Comparison of ENCODE assay signal across 11 mouse cellular contexts in genomic region chr7:132573205-132573604, GRCm38 (mm10). TPM values are rescaled to one million over a fixed set of nuclear protein-coding genes. Genes with fewer than 3 reads are reported as not detected.
A peak's percentile ranks its signal among the peaks of the same experiment; 100 is the strongest.
DNase-seq lines count a peak whose midpoint lies in the region; ATAC-seq and TF ChIP-seq lines count a peak whose summit lies in the region.
"Had no signal": no experiment of that assay in that cellular context is flagged by ENCODE, and none has a peak within 500 bp of the region (broad histone marks: within the 10 kb centered on the region; RNA-seq: fewer than 3 reads in every experiment).

No protein-coding gene starts in this region.

- H3K9me3 ChIP-seq in lung, postnatal 0 days (ENCODE audit: low read length), result no peaks in the 10 kb centered on the region
- no peaks in the 10 kb centered on the region for H3K9me3 ChIP-seq in intestine, embryonic 14.5 days (ENCODE audit: control insufficient read depth, low read length)
- H3K9me3 ChIP-seq in neural tube, embryonic 15.5 days (replicated peaks), result no peaks in the 10 kb centered on the region
- H3K9me3 ChIP-seq: stomach, embryonic 15.5 days had no signal

- ATAC-seq in lung, postnatal 0 days, result no peak
- no peak for ATAC-seq in intestine, embryonic 14.5 days (replicated peaks; ENCODE audit: low FRiP score, low TSS enrichment, low read depth)
- ATAC-seq in neural tube, embryonic 15.5 days (ENCODE audit: low FRiP score), result no peak

- no peak for TF ChIP-seq CTCF in gastrocnemius, adult 2 months (IDR thresholded peaks at IDR 0.05)
- no peak for TF ChIP-seq CTCF in lung, postnatal 0 days (IDR thresholded peaks at IDR 0.05)

- peak overlapping the region; percentile 3 for H3K4me3 ChIP-seq in gastrocnemius, adult 2 months
- no peak overlapping the region for H3K4me3 ChIP-seq in lung, postnatal 0 days (ENCODE audit: low read depth, low read length)
- H3K4me3 ChIP-seq in intestine, embryonic 14.5 days (ENCODE audit: low read depth, low read length), result peak overlapping the region; percentile 62
- no peak overlapping the region for H3K4me3 ChIP-seq in neural tube, embryonic 15.5 days (replicated peaks)
- H3K4me3 ChIP-seq: stomach, embryonic 15.5 days had no signal

- intact Hi-C loops in gastrocnemius, adult 2 months (cut with DNase I), result loop anchor here (10.0 kb wide), 2 partner anchors 62 to 242 kb away; partner anchors contain the start of gene Fam53b
- intact Hi-C loops in gastrocnemius, postnatal 14 days (cut with DNase I; ENCODE audit: low total_unique reads), result no loop called here
- intact Hi-C loops in left cerebral cortex, postnatal 36 days (cut with DNase I), result loop anchor here (10.0 kb wide), 1 partner anchor 242 kb away; the partner anchor contains the start of gene Fam53b

- WGBS in lung, postnatal 0 days, result 55% methylated on average over 6 of the region's 6 CpGs
- 68% methylated on average over 6 of the region's 6 CpGs for WGBS in intestine, embryonic 14.5 days
- 37% methylated on average over 6 of the region's 6 CpGs for WGBS in neural tube, embryonic 15.5 days

- peak overlapping the region; percentile 25; the same call in 1 of the 2 replicates for H3K4me2 ChIP-seq in lung, postnatal 0 days (replicated peaks; ENCODE audit: low read depth, low read length)
- H3K4me2 ChIP-seq in intestine, embryonic 14.5 days (ENCODE audit: low read length), result peak overlapping the region; percentile 56
- 0 out of 2 replicates have a peak overlapping the region, but pooled peaks have one; percentile 7 for H3K4me2 ChIP-seq in neural tube, embryonic 15.5 days

- peaks cover 7% of the 10 kb centered on the region; the same call in 1 of the 2 replicates for H3K4me1 ChIP-seq in lung, postnatal 0 days (ENCODE audit: insufficient read depth, low read depth, low read length)
- H3K4me1 ChIP-seq in intestine, embryonic 14.5 days (replicated peaks; ENCODE audit: control insufficient read depth, insufficient read depth, low read length), result 0 out of 2 replicates have a peak, but pooled peaks cover 7% of the 10 kb centered on the region
- peaks cover 22% of the 10 kb centered on the region for H3K4me1 ChIP-seq in neural tube, embryonic 15.5 days

- DNase-seq in gastrocnemius, adult 2 months, result no peak
- no peak for DNase-seq in gastrocnemius, postnatal 14 days
- no peak for DNase-seq in lung, postnatal 0 days (ENCODE audit: low spot score)
- no peak for DNase-seq in lung, postnatal 14 days
- DNase-seq in intestine, embryonic 14.5 days (ENCODE audit: low spot score), result no peak
- no peak for DNase-seq in ovary, adult 18-20 months (ENCODE audit: low spot score)
- DNase-seq in left cerebral cortex, postnatal 36 days (ENCODE audit: low spot score in 2 of 2), result no peak
- DNase-seq: layer of hippocampus, postnatal 36 days; retina, postnatal 1 day had no signal

- H3K9ac ChIP-seq in lung, postnatal 0 days (replicated peaks; ENCODE audit: low read depth), result no peak overlapping the region
- H3K9ac ChIP-seq in intestine, embryonic 14.5 days (ENCODE audit: low read length), result no peak overlapping the region
- no peak overlapping the region for H3K9ac ChIP-seq in neural tube, embryonic 15.5 days (replicated peaks)
- H3K9ac ChIP-seq: stomach, embryonic 15.5 days had no signal

- H3K27ac ChIP-seq in gastrocnemius, adult 2 months, result peak overlapping the region; percentile 98
- H3K27ac ChIP-seq in lung, postnatal 0 days (ENCODE audit: low read length), result peak overlapping the region; percentile 51; the same call in 1 of the 2 replicates
- H3K27ac ChIP-seq in intestine, embryonic 14.5 days (ENCODE audit: low read depth), result no peak overlapping the region
- H3K27ac ChIP-seq in neural tube, embryonic 15.5 days (replicated peaks), result peak overlapping the region; percentile 60
- H3K27ac ChIP-seq: stomach, embryonic 15.5 days had no signal

- no peaks in the 10 kb centered on the region for H3K36me3 ChIP-seq in lung, postnatal 0 days (ENCODE audit: insufficient read depth, low read length)
- peaks cover 17% of the 10 kb centered on the region for H3K36me3 ChIP-seq in intestine, embryonic 14.5 days (ENCODE audit: control insufficient read depth, insufficient read depth, low read length)
- H3K36me3 ChIP-seq in neural tube, embryonic 15.5 days, result 0 out of 2 replicates have a peak, but pooled peaks cover 4% of the 10 kb centered on the region

- no peaks in the 10 kb centered on the region for H3K27me3 ChIP-seq in lung, postnatal 0 days (replicated peaks; ENCODE audit: insufficient read depth, low read length)
- no peaks in the 10 kb centered on the region for H3K27me3 ChIP-seq in intestine, embryonic 14.5 days (replicated peaks; ENCODE audit: control insufficient read depth, insufficient read depth, low read length)
- H3K27me3 ChIP-seq in neural tube, embryonic 15.5 days (replicated peaks), result 0 out of 2 replicates have a peak, but pooled peaks cover 3% of the 10 kb centered on the region
- H3K27me3 ChIP-seq: stomach, embryonic 15.5 days had no signal

- TF ChIP-seq EP300 in lung, postnatal 0 days (IDR thresholded peaks at IDR 0.05), result no peak; the same call in 1 of the 2 replicates

RNA-seq across cellular contexts. Expression of gene Oat, which starts 3.0 kb away (rescaled TPM):
- total RNA-seq in gastrocnemius, adult 2 months (2021), result 100 to 1,000 TPM; 155 to 159 TPM
- 100 to 1,000 TPM; 120 to 142 TPM for total RNA-seq in gastrocnemius, postnatal 14 days (2021)
- 214 and 233 TPM in 2 replicates for polyA plus RNA-seq in lung, postnatal 0 days (2015; fragmentation: Nextera tagmentation; extraction: Ambion mirVana)
- polyA plus RNA-seq in intestine, embryonic 14.5 days (2014; fragmentation: Nextera tagmentation; extraction: Ambion mirVana), result 873 and 898 TPM in 2 replicates
- 105 and 153 TPM in 2 replicates for polyA plus RNA-seq in neural tube, embryonic 15.5 days (2015; fragmentation: Nextera tagmentation; extraction: Ambion mirVana)
- total RNA-seq in left cerebral cortex, postnatal 36 days (2021), result 10 to 100 TPM; 75.3 to 86.8 TPM

RNA-seq across cellular contexts. Expression of gene Nkx1-2, which starts 26.2 kb away (rescaled TPM):
- not detected for total RNA-seq in gastrocnemius, adult 2 months (2021)
- total RNA-seq in gastrocnemius, postnatal 14 days (2021), result not detected
- not detected in 2 replicates for polyA plus RNA-seq in lung, postnatal 0 days (2015; fragmentation: Nextera tagmentation; extraction: Ambion mirVana)
- polyA plus RNA-seq in intestine, embryonic 14.5 days (2014; fragmentation: Nextera tagmentation; extraction: Ambion mirVana), result 0.26 and 0.48 TPM in 2 replicates
- 0.11 and 0.46 TPM in 2 replicates for polyA plus RNA-seq in neural tube, embryonic 15.5 days (2015; fragmentation: Nextera tagmentation; extraction: Ambion mirVana)
- total RNA-seq in left cerebral cortex, postnatal 36 days (2021), result under 1 TPM in 1 of 2 experiments, not detected in 1; 0.10 TPM
- total RNA-seq: layer of hippocampus, postnatal 36 days had no signal

RNA-seq across cellular contexts. Expression of gene Lhpp, which starts 37.2 kb away (rescaled TPM):
- 10 to 100 TPM; 10.8 to 11.1 TPM for total RNA-seq in gastrocnemius, adult 2 months (2021)
- 10 to 100 TPM; 10.5 to 12.9 TPM for total RNA-seq in gastrocnemius, postnatal 14 days (2021)
- 5.9 and 7.6 TPM in 2 replicates for polyA plus RNA-seq in lung, postnatal 0 days (2015; fragmentation: Nextera tagmentation; extraction: Ambion mirVana)
- 39.8 and 42.3 TPM in 2 replicates for polyA plus RNA-seq in intestine, embryonic 14.5 days (2014; fragmentation: Nextera tagmentation; extraction: Ambion mirVana)
- polyA plus RNA-seq in neural tube, embryonic 15.5 days (2015; fragmentation: Nextera tagmentation; extraction: Ambion mirVana), result 41.4 and 46.9 TPM in 2 replicates
- total RNA-seq in left cerebral cortex, postnatal 36 days (2021), result 10 to 100 TPM; 16.5 to 18.3 TPM

Comparison
In these comparisons a context has a peak if more than half of its experiments do, and no peak if none do; other contexts are left out.
1. H3K4me3 ChIP-seq: peak in gastrocnemius, adult 2 months (single experiment) and intestine, embryonic 14.5 days (single experiment); none in lung, postnatal 0 days (single experiment) and neural tube, embryonic 15.5 days (single experiment).
2. Peak in every context shown above with its lines, with median percentiles within 50 percentile points of each other: H3K4me2 ChIP-seq.